Mouse (Mus musculus): ENCODE measurements around the gene Swap70. TPM values are rescaled to one million over a fixed set of nuclear protein-coding genes. Genes with fewer than 3 reads are reported as not detected.
A peak's percentile ranks its signal among the peaks of the same experiment; 100 is the strongest.

The Swap70 gene
- polyA plus RNA-seq, 1 experiment = 8.4 TPM

- H3K4me3 ChIP-seq (replicated peaks) = no peak overlapping the region
- TF ChIP-seq GATA1 (IDR thresholded peaks at IDR 0.05; ENCODE audit: borderline replicate concordance, low read length) (no peak), FLI1 (IDR thresholded peaks at IDR 0.05; ENCODE audit: low read length) (no peak)
- no peaks in the 10 kb centered on the region for H3K36me3 ChIP-seq (replicated peaks; ENCODE audit: low read length)
- no peaks in the 10 kb centered on the region for H3K27me3 ChIP-seq (replicated peaks)
- H3K4me1 ChIP-seq = peaks cover 55% of the 10 kb centered on the region
- H3K9me3 ChIP-seq = no peaks in the 10 kb centered on the region
Measured at GRCm38 (mm10) chr7:110236085-110236484, 14.6 kb downstream of the Swap70 start.

- Histone ChIP-seq H3K4me1 (peaks cover 49% of the 10 kb centered on the region), H3K9me3 (no peaks in the 10 kb centered on the region), H3K27me3 (replicated peaks) (no peaks in the 10 kb centered on the region), H3K4me3 (replicated peaks) (peak overlapping the region; percentile 83), H3K36me3 (replicated peaks; ENCODE audit: low read length) (no peaks in the 10 kb centered on the region)
- TF ChIP-seq FLI1 (IDR thresholded peaks at IDR 0.05; ENCODE audit: low read length) (no peak), GATA1 (IDR thresholded peaks at IDR 0.05; ENCODE audit: borderline replicate concordance, low read length) (no peak)
Measured at GRCm38 (mm10) chr7:110237451-110237836, 15.9 kb downstream of the Swap70 start.

GRCm38 (mm10) chr7:110237837-110238451 is 16.4 kb downstream of the Swap70 start:
- Histone ChIP-seq H3K27me3 (replicated peaks) (no peaks in the 10 kb centered on the region), H3K36me3 (replicated peaks; ENCODE audit: low read length) (no peaks in the 10 kb centered on the region), H3K4me3 (replicated peaks) (peak overlapping the region; percentile 83), H3K9me3 (no peaks in the 10 kb centered on the region), H3K4me1 (peaks cover 49% of the 10 kb centered on the region)
- TF ChIP-seq FLI1 (IDR thresholded peaks at IDR 0.05; ENCODE audit: low read length) (no peak), GATA1 (IDR thresholded peaks at IDR 0.05; ENCODE audit: borderline replicate concordance, low read length) (no peak)

GRCm38 (mm10) chr7:110239590-110239989 is 18.1 kb downstream of the Swap70 start:
- Histone ChIP-seq H3K4me3 (replicated peaks) (no peak overlapping the region), H3K9me3 (no peaks in the 10 kb centered on the region), H3K4me1 (peaks cover 52% of the 10 kb centered on the region), H3K27me3 (replicated peaks) (no peaks in the 10 kb centered on the region), H3K36me3 (replicated peaks; ENCODE audit: low read length) (peaks cover 14% of the 10 kb centered on the region)
- TF ChIP-seq FLI1 (IDR thresholded peaks at IDR 0.05; ENCODE audit: low read length) (no peak), GATA1 (IDR thresholded peaks at IDR 0.05; ENCODE audit: borderline replicate concordance, low read length) (no peak)

- peaks cover 30% of the 10 kb centered on the region for H3K36me3 ChIP-seq (replicated peaks; ENCODE audit: low read length)
- no peaks in the 10 kb centered on the region for H3K27me3 ChIP-seq (replicated peaks)
- H3K4me1 ChIP-seq = peaks cover 33% of the 10 kb centered on the region
- TF ChIP-seq FLI1 (IDR thresholded peaks at IDR 0.05; ENCODE audit: low read length) = no peak
- no peak for TF ChIP-seq GATA1 (IDR thresholded peaks at IDR 0.05; ENCODE audit: borderline replicate concordance, low read length)
- no peaks in the 10 kb centered on the region for H3K9me3 ChIP-seq
- no peak overlapping the region for H3K4me3 ChIP-seq (replicated peaks)
Measured at GRCm38 (mm10) chr7:110241472-110242289, 20.2 kb downstream of the Swap70 start.

- Histone ChIP-seq H3K27me3 (replicated peaks) (no peaks in the 10 kb centered on the region), H3K4me3 (replicated peaks) (no peak overlapping the region), H3K36me3 (replicated peaks; ENCODE audit: low read length) (peaks cover 35% of the 10 kb centered on the region), H3K9me3 (no peaks in the 10 kb centered on the region), H3K4me1 (peaks cover 28% of the 10 kb centered on the region)
- TF ChIP-seq FLI1 (IDR thresholded peaks at IDR 0.05; ENCODE audit: low read length) = no peak
- no peak for TF ChIP-seq GATA1 (IDR thresholded peaks at IDR 0.05; ENCODE audit: borderline replicate concordance, low read length)
Measured at GRCm38 (mm10) chr7:110242290-110242581, 20.7 kb downstream of the Swap70 start.

GRCm38 (mm10) chr7:110245128-110245527 is 23.6 kb downstream of the Swap70 start:
- Histone ChIP-seq H3K4me3 (replicated peaks) (no peak overlapping the region), H3K27me3 (replicated peaks) (no peaks in the 10 kb centered on the region), H3K36me3 (replicated peaks; ENCODE audit: low read length) (peaks cover 42% of the 10 kb centered on the region), H3K4me1 (peaks cover 16% of the 10 kb centered on the region), H3K9me3 (no peaks in the 10 kb centered on the region)
- TF ChIP-seq GATA1 (IDR thresholded peaks at IDR 0.05; ENCODE audit: borderline replicate concordance, low read length) (no peak), FLI1 (IDR thresholded peaks at IDR 0.05; ENCODE audit: low read length) (no peak)

- Histone ChIP-seq H3K4me1 (peaks cover 11% of the 10 kb centered on the region), H3K36me3 (replicated peaks; ENCODE audit: low read length) (peaks cover 42% of the 10 kb centered on the region), H3K27me3 (replicated peaks) (no peaks in the 10 kb centered on the region), H3K9me3 (no peaks in the 10 kb centered on the region), H3K4me3 (replicated peaks) (no peak overlapping the region)
- TF ChIP-seq GATA1 (IDR thresholded peaks at IDR 0.05; ENCODE audit: borderline replicate concordance, low read length) (no peak), FLI1 (IDR thresholded peaks at IDR 0.05; ENCODE audit: low read length) (no peak)
Measured at GRCm38 (mm10) chr7:110246526-110246925, 25.0 kb downstream of the Swap70 start.

GRCm38 (mm10) chr7:110247801-110248200 is 26.3 kb downstream of the Swap70 start:
- TF ChIP-seq GATA1 (IDR thresholded peaks at IDR 0.05; ENCODE audit: borderline replicate concordance, low read length) (no peak), FLI1 (IDR thresholded peaks at IDR 0.05; ENCODE audit: low read length) (no peak)
- H3K4me1 ChIP-seq = peaks cover 15% of the 10 kb centered on the region
- H3K36me3 ChIP-seq (replicated peaks; ENCODE audit: low read length) = peaks cover 52% of the 10 kb centered on the region
- H3K9me3 ChIP-seq = no peaks in the 10 kb centered on the region
- H3K4me3 ChIP-seq (replicated peaks) = no peak overlapping the region
- H3K27me3 ChIP-seq (replicated peaks) = no peaks in the 10 kb centered on the region

- Histone ChIP-seq H3K36me3 (replicated peaks; ENCODE audit: low read length) (peaks cover 54% of the 10 kb centered on the region), H3K4me3 (replicated peaks) (no peak overlapping the region), H3K9me3 (no peaks in the 10 kb centered on the region), H3K4me1 (peaks cover 24% of the 10 kb centered on the region), H3K27me3 (replicated peaks) (no peaks in the 10 kb centered on the region)
- no peak for TF ChIP-seq GATA1 (IDR thresholded peaks at IDR 0.05; ENCODE audit: borderline replicate concordance, low read length)
- no peak for TF ChIP-seq FLI1 (IDR thresholded peaks at IDR 0.05; ENCODE audit: low read length)
Measured at GRCm38 (mm10) chr7:110248677-110249076, 27.2 kb downstream of the Swap70 start.

Data from megakaryocyte, embryonic 14.5 days (primary cell).